In the genomic region with DNA sequence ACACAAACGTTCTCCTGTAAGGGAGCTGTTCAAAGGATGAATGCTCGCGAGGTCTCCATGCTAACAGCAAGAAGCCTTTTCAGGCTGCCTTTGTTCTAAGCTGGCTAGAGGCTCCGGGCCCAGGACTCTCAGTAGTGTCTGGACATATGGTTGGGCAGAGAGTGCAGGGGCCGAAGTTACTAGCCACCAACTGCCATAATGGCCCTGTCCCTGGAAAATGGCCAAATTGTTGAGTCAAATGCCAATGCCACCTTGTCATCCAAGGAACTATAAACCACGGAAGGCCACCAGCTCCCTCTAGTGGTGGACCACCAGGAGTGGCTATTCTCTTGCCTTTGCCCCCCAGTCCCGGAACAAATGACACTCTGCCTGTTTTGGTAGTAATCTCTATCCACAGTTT, we compare ENCODE assay signal across 9 mouse cellular contexts.
A peak's percentile ranks its signal among the peaks of the same experiment; 100 is the strongest.
DNase-seq lines count a peak whose midpoint lies in the region; ATAC-seq and TF ChIP-seq lines count a peak whose summit lies in the region.
"Had no signal": no experiment of that assay in that cellular context is flagged by ENCODE, and none has a peak within 500 bp of the region (broad histone marks: within the 10 kb centered on the region; RNA-seq: fewer than 3 reads in every experiment).

No protein-coding gene starts in this region.

- no peak overlapping the region for H3K9ac ChIP-seq in kidney, embryonic 16.5 days (replicated peaks; ENCODE audit: low read length)
- no peak overlapping the region for H3K9ac ChIP-seq in hindbrain, embryonic 16.5 days (ENCODE audit: low read depth, low read length)
- no peak overlapping the region for H3K9ac ChIP-seq in neural tube, embryonic 15.5 days (replicated peaks)

- no peak for ATAC-seq in kidney, embryonic 16.5 days (ENCODE audit: low FRiP score, low TSS enrichment)
- peak; percentile 98 for ATAC-seq in hindbrain, embryonic 16.5 days
- peak; percentile 63; the same call in 1 of the 2 replicates for ATAC-seq in neural tube, embryonic 15.5 days (ENCODE audit: low FRiP score)
- ATAC-seq in inflammation-experienced regulatory T-cells, adult 6 months, result no peak

- H3K27ac ChIP-seq in kidney, adult 2 months (ENCODE audit: insufficient read depth, low read depth, low read length), result no peak overlapping the region
- H3K27ac ChIP-seq in kidney, embryonic 16.5 days (ENCODE audit: low read length), result no peak overlapping the region
- no peak overlapping the region for H3K27ac ChIP-seq in hindbrain, embryonic 16.5 days (ENCODE audit: low read depth, low read length)
- H3K27ac ChIP-seq in neural tube, embryonic 15.5 days (replicated peaks), result 0 out of 2 replicates have a peak overlapping the region, but pooled peaks have one; percentile 33

- intact Hi-C loops in left cerebral cortex, postnatal 25 days (cut with DNase I), result loop anchor here (2.0 kb wide), 1 partner anchor 1312 kb away; no protein-coding TSS in a partner anchor

- H3K4me3 ChIP-seq in kidney, adult 2 months (ENCODE audit: insufficient read depth, low read depth, low read length), result 0 out of 2 replicates have a peak overlapping the region, but pooled peaks have one; percentile 19
- no peak overlapping the region for H3K4me3 ChIP-seq in kidney, embryonic 16.5 days (ENCODE audit: low read length)
- H3K4me3 ChIP-seq in hindbrain, embryonic 16.5 days (ENCODE audit: low read length), result no peak overlapping the region
- H3K4me3 ChIP-seq in neural tube, embryonic 15.5 days (replicated peaks), result no peak overlapping the region
- H3K4me3 ChIP-seq: erythroblast, embryonic 14.5 days had no signal

- no peak overlapping the region for H3K4me2 ChIP-seq in kidney, embryonic 16.5 days (replicated peaks; ENCODE audit: low read depth, low read length)
- H3K4me2 ChIP-seq in hindbrain, embryonic 16.5 days (ENCODE audit: low read length), result no peak overlapping the region
- no peak overlapping the region for H3K4me2 ChIP-seq in neural tube, embryonic 15.5 days

- peak; percentile 82 for TF ChIP-seq CTCF in kidney, adult 2 months (conservative IDR thresholded peaks at IDR 0.05; ENCODE audit: insufficient read depth, insufficient read length, low read depth, low read length)

- 25% methylated on average over 7 of the region's 7 CpGs for WGBS in kidney, adult 2 months
- 41% methylated on average over 7 of the region's 7 CpGs for WGBS in kidney, embryonic 16.5 days
- WGBS in hindbrain, embryonic 16.5 days, result 23% methylated on average over 7 of the region's 7 CpGs
- WGBS in neural tube, embryonic 15.5 days, result 33% methylated on average over 7 of the region's 7 CpGs

- no peaks in the 10 kb centered on the region for H3K4me1 ChIP-seq in kidney, adult 2 months (ENCODE audit: control insufficient read depth, insufficient read depth, low read length)
- no peaks in the 10 kb centered on the region for H3K4me1 ChIP-seq in kidney, embryonic 16.5 days (ENCODE audit: insufficient read depth, low read length)
- H3K4me1 ChIP-seq in hindbrain, embryonic 16.5 days (ENCODE audit: control insufficient read depth, insufficient read depth, low read depth, low read length), result no peaks in the 10 kb centered on the region
- H3K4me1 ChIP-seq in neural tube, embryonic 15.5 days, result no peaks in the 10 kb centered on the region

- no peaks in the 10 kb centered on the region for H3K36me3 ChIP-seq in kidney, adult 2 months (ENCODE audit: control insufficient read depth, insufficient read depth, low read length)
- no peaks in the 10 kb centered on the region for H3K36me3 ChIP-seq in kidney, embryonic 16.5 days (ENCODE audit: insufficient read depth, low read length)
- H3K36me3 ChIP-seq in hindbrain, embryonic 16.5 days (ENCODE audit: control insufficient read depth, insufficient read depth, low read length), result no peaks in the 10 kb centered on the region
- no peaks in the 10 kb centered on the region for H3K36me3 ChIP-seq in neural tube, embryonic 15.5 days

- H3K27me3 ChIP-seq in kidney, adult 2 months (replicated peaks; ENCODE audit: control insufficient read depth, insufficient read depth, low read length), result no peaks in the 10 kb centered on the region
- no peaks in the 10 kb centered on the region for H3K27me3 ChIP-seq in kidney, embryonic 16.5 days (ENCODE audit: insufficient read depth, low read length)
- H3K27me3 ChIP-seq in hindbrain, embryonic 16.5 days (replicated peaks; ENCODE audit: control insufficient read depth, insufficient read depth, low read length), result no peaks in the 10 kb centered on the region
- H3K27me3 ChIP-seq in neural tube, embryonic 15.5 days (replicated peaks), result no peaks in the 10 kb centered on the region

- no peaks in the 10 kb centered on the region for H3K9me3 ChIP-seq in kidney, embryonic 16.5 days (ENCODE audit: low read length)
- no peaks in the 10 kb centered on the region for H3K9me3 ChIP-seq in hindbrain, embryonic 16.5 days (ENCODE audit: control insufficient read depth, low read length)
- H3K9me3 ChIP-seq in neural tube, embryonic 15.5 days (replicated peaks), result no peaks in the 10 kb centered on the region

- DNase-seq in kidney, adult 2 months, result peak; percentile 72
- peak; percentile 84 for DNase-seq in adrenal gland, postnatal 25 days
- peak; percentile 64 for DNase-seq in embryo, embryonic 9.5 days (ENCODE audit: extremely low spot score)
- DNase-seq in left cerebral cortex, postnatal 25 days (ENCODE audit: low spot score in 2 of 2), result peak; percentile 64 to 74

- TF ChIP-seq POLR2A in kidney, adult 2 months (IDR thresholded peaks at IDR 0.05; ENCODE audit: low read depth, low read length), result no peak

Comparison
In these comparisons a context has a peak if more than half of its experiments do, and no peak if none do; other contexts are left out.
1. ATAC-seq: peak in hindbrain, embryonic 16.5 days (single experiment) and neural tube, embryonic 15.5 days (single experiment); none in kidney, embryonic 16.5 days (single experiment) and inflammation-experienced regulatory T-cells, adult 6 months (single experiment).
2. Peak in every context shown above with its lines, with median percentiles within 50 percentile points of each other: DNase-seq.